Mouse (Mus musculus): ENCODE data around the gene Clcn6.

DNA sequence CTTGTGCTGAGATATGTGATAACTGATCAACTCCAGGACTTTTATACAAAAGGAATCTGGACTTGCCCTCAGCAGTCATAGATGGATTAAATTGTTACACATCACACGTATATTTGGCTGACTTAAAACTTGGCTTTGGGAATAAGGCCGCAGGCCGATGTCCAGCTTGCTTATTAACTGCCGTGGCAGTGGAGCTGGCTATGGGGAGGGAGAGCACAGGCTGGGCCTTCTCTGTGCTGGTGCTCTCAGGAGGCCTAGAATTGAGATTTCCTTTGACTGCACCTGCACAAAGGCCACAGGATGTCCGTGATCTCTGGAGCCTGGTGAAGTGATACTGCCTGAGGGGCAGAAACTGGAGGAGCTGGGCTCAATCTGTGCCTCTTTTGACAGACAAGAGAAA is 8.1 kb downstream of the Clcn6 start:
- TF ChIP-seq POLR2A (IDR thresholded peaks at IDR 0.05; ENCODE audit: insufficient read depth, low read depth, low read length) = no peak
- TF ChIP-seq CTCF (IDR thresholded peaks at IDR 0.05; ENCODE audit: insufficient read depth, low read depth, low read length) = no peak
